Mouse (Mus musculus) kidney, embryonic 14.5 days (tissue): ENCODE results near the gene Wnt7b. TPM values are rescaled to one million over a fixed set of nuclear protein-coding genes. Genes with fewer than 3 reads are reported as not detected.

Source experiments
- ATAC-seq: fragments of 200-750 bp; cut with Nextera tagmentation; 2 replicates; pipeline ENCODE4 v1.8.0; 2017; ENCODE audit warnings: moderate number of reproducible peaks, mild to moderate bottlenecking, moderate TSS enrichment, moderate library complexity; ENCODE audit not compliant: low FRiP score, low TSS enrichment
- H3K27ac ChIP-seq: fragments of 300-500 bp; sonication (generic); 2 replicates; pipeline ENCODE4 v1.5.1; 2014; ENCODE audit warnings: low read depth, mild to moderate bottlenecking, low read length, moderate library complexity, mixed read lengths
- H3K27me3 ChIP-seq: fragments of 300-500 bp; sonication (generic); 2 replicates; pipeline ENCODE4 v1.6.1; 2014; ENCODE audit warnings: mild to moderate bottlenecking, low read length; ENCODE audit not compliant: control insufficient read depth, insufficient read depth
- H3K36me3 ChIP-seq: fragments of 300-500 bp; sonication (generic); 2 replicates; pipeline ENCODE4 v1.6.1; 2014; ENCODE audit warnings: low read length, mixed read lengths; ENCODE audit not compliant: control insufficient read depth, insufficient read depth
- H3K4me1 ChIP-seq: fragments of 300-500 bp; sonication (generic); 2 replicates; pipeline ENCODE4 v1.6.1; 2014; ENCODE audit warnings: low read length, mixed read lengths; ENCODE audit not compliant: control insufficient read depth, insufficient read depth
- H3K4me2 ChIP-seq: fragments of 300-500 bp; sonication (generic); replicated peaks from 2 replicates; pipeline ENCODE4 v1.6.1; 2014; ENCODE audit warnings: low read depth, mild to moderate bottlenecking, low read length
- H3K4me3 ChIP-seq: fragments of 300-500 bp; sonication (generic); 2 replicates; pipeline ENCODE4 v1.5.1; 2014; ENCODE audit warnings: mild to moderate bottlenecking, low read length
- H3K9ac ChIP-seq: fragments of 300-500 bp; sonication (generic); 2 replicates; pipeline ENCODE4 v1.6.1; 2014; ENCODE audit warnings: low read depth, mild to moderate bottlenecking, low read length, moderate library complexity
- H3K9me3 ChIP-seq: fragments of 300-500 bp; sonication (generic); 2 replicates; pipeline ENCODE4 v1.6.1; 2016; ENCODE audit warnings: low read length; ENCODE audit not compliant: control insufficient read depth
- WGBS: fragments of 180-500 bp; shearing (Covaris S2); extraction: QIAGEN DNeasy Blood & Tissue Kit; methylation state at CpG from one replicate; pipeline ENCODE4 v1.1.7; 2014; 5-methylcytosine and 5-hydroxymethylcytosine counted together
- polyA plus RNA-seq: library from polyadenylated mRNA; unstranded; fragments of >200 nt; fragmentation: Nextera tagmentation; extraction: Ambion mirVana; gene quantifications from 2 replicates; pipeline ENCODE4 v1.2.1, GENCODE M21; 2014

Wnt7b gene
- polyA plus RNA-seq, 1 experiment from 2014 or later = 15.1 TPM

DNA sequence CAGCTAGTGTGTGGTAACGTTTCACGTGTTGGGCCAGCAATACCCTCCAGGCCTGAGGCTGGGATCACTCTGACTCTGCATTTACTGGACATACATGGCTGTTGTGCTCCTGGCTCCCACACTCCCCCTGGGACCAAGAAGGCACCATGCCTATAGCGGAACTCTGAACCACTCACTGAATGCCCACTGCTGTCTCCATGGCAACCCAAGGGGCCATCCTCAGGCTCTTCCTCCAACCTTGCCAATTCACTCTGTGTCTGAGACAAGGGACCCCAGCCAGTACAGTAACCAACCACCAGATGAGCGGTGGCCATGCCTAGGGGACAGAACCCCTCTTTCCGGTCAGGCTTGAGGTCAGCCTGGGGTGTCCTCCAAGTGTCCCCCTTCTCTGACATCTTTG, 17.3 kb downstream of the Wnt7b start:
- no peak overlapping the region for H3K27ac ChIP-seq

DNA sequence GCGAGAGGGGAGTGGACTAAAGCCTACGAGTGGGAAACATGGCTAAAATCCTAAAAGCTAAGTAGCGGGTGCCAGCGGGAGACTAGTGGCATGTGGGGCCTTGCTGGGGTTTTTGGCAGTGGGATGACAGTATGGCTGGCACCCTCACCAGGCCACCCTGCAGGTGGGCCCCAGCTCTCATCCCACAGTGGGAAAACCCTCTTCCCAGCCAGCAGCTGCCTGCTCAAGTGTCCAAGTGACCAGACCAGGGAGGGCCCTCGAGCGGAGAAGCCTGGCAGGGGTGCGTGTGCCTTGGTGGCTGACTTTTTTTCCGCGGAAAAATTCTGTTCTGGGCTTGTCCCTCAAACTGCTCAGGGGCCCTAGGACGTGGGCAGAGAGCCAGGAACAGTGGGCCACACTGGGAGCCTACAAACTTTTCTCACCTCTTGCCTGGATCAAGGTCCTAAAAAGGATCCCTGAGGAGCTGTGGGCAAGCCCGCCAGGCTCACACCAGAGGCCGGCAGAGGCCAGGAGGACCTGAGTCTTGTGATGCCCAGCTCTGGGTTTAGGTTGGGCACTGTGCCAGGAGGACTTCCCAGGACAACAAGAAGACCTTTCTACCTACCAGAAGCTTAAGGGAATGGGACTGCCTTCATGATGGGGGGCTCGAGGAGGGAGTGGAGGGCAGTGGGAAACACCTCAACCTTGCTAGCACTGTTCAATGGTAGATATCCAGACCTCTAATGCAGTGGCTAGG, 18.1 kb downstream of the Wnt7b start:
- no peak overlapping the region for H3K27ac ChIP-seq
- 82% methylated on average over 13 of the region's 13 CpGs for WGBS
- no peak overlapping the region for H3K9ac ChIP-seq
- H3K4me1 ChIP-seq = 0 out of 2 replicates have a peak, but pooled peaks cover 7% of the 10 kb centered on the region
- no peaks in the 10 kb centered on the region for H3K9me3 ChIP-seq
- no peaks in the 10 kb centered on the region for H3K27me3 ChIP-seq
- H3K4me2 ChIP-seq = no peak overlapping the region
- no peak overlapping the region for H3K4me3 ChIP-seq
- ATAC-seq = no peak
- H3K36me3 ChIP-seq = no peaks in the 10 kb centered on the region

More for the DNA sequence above, 17.3 kb downstream of the Wnt7b start:
- 86% methylated on average over 5 of the region's 5 CpGs for WGBS
- Histone ChIP-seq H3K4me1 (0 out of 2 replicates have a peak, but pooled peaks cover 11% of the 10 kb centered on the region), H3K4me3 (no peak overlapping the region), H3K4me2 (no peak overlapping the region), H3K9ac (no peak overlapping the region), H3K9me3 (no peaks in the 10 kb centered on the region), H3K36me3 (no peaks in the 10 kb centered on the region), H3K27me3 (no peaks in the 10 kb centered on the region)
- ATAC-seq = no peak

DNA sequence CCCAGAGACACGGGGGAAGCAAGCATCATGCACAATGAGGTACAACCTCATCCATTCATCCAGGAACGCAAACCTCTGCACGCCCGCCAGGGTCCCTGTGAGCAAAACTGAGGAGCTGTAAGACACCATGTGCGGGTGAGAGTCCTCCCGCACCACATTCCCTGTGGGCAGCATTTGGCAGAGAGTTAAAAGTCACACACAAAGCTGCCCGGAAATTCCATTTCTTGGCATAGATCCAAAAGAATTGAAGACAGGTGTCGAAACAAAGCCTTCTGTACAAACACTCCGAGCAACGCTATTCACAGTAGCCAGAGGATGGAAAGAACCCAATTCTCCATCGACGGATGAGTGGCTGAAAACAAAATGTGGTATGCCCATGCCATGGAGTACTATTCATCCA, 20.3 kb downstream of the Wnt7b start:
- H3K27ac ChIP-seq = no peak overlapping the region
- H3K9ac ChIP-seq = no peak overlapping the region
- H3K36me3 ChIP-seq = no peaks in the 10 kb centered on the region
- no peaks in the 10 kb centered on the region for H3K9me3 ChIP-seq
- H3K27me3 ChIP-seq = no peaks in the 10 kb centered on the region
- no peak for ATAC-seq
- no peak overlapping the region for H3K4me2 ChIP-seq
- H3K4me1 ChIP-seq = 0 out of 2 replicates have a peak, but pooled peaks cover 7% of the 10 kb centered on the region
- WGBS = 88% methylated on average over 12 of the region's 12 CpGs
- no peak overlapping the region for H3K4me3 ChIP-seq

DNA sequence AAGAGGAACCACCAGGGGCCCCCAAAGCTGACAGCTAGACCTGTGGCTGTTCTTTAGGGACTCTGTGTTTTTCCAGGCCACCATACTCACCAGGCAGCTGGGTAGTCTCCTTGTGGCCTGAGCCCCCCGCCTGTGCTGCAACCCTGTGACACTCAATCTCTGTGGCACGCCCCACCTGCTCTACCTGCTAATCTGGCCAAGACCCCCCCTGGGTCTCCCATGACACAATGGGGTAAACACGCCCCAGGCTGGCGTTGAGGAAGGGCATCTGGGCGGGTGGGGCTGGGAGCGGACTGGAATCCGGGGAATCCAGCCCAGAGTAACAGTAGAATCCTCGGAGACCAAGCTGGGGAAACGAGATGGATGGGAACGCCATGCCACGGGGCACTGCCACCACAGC, 21.4 kb downstream of the Wnt7b start:
- ATAC-seq = no peak
- Histone ChIP-seq H3K9me3 (no peaks in the 10 kb centered on the region), H3K27me3 (no peaks in the 10 kb centered on the region), H3K4me2 (no peak overlapping the region), H3K9ac (no peak overlapping the region), H3K4me3 (no peak overlapping the region), H3K36me3 (no peaks in the 10 kb centered on the region), H3K4me1 (no peaks in the 10 kb centered on the region), H3K27ac (no peak overlapping the region)
- WGBS = 67% methylated on average over 11 of the region's 11 CpGs

DNA sequence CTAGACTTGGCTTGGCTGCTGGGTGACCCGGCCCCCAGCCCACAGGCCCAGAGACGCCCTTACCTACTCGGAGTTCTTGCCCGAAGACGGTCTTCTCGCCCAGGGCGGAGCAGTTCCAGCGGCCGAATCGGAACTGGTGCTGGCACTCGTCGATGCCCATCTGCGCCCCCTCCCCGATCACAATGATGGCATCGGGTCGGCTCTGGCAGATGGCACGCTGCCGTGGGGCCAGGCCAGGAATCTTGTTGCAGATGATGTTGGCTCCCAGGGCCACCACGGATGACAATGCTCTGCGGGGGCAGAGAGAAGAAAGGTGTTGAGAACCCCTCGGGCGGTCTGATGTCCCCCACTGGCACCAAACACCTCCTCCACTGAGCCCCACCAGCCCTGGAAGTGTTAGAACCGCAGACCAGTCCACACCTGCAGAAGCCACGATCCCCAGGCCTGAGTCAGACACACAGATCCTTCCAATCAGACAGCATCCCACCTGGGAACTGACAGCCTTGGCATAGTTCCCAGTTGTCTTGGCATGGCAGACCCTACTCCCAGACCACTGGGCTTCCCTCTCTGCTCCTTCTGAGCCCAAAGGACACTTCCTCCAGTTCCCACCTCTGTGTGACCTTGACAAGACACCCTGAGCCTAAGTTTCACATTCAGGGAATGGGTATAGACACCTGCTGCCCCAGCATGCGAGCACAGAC, 23.3 kb downstream of the Wnt7b start:
- H3K9ac ChIP-seq = no peak overlapping the region
- WGBS = 93% methylated on average over 25 of the region's 25 CpGs

DNA sequence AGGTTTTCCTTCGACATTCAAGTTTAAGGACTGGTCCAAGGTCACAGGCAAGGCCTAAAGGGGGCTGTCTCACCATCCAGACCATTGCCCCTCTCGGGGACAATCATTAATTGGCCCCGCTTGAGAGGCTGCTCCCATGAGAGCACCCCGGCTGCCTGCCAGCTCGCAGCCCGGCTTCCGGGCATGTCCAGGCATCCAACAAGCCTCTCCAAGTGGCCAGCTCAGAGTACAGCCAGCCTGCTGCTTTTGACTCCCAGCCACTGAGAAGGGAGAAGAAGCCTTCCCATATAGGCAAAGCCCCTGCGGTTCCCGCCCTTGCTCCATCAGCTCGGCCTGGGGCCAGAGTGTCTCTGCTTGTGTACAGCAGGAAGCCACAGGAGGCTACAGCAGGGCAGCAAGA, 26.5 kb downstream of the Wnt7b start:
- no peak overlapping the region for H3K4me3 ChIP-seq

More for the DNA sequence above, 23.3 kb downstream of the Wnt7b start:
- no peaks in the 10 kb centered on the region for H3K4me1 ChIP-seq
- no peak overlapping the region for H3K4me2 ChIP-seq
- H3K27me3 ChIP-seq = no peaks in the 10 kb centered on the region
- no peak overlapping the region for H3K27ac ChIP-seq
- no peaks in the 10 kb centered on the region for H3K36me3 ChIP-seq
- ATAC-seq = no peak
- H3K4me3 ChIP-seq = no peak overlapping the region
- H3K9me3 ChIP-seq = no peaks in the 10 kb centered on the region

DNA sequence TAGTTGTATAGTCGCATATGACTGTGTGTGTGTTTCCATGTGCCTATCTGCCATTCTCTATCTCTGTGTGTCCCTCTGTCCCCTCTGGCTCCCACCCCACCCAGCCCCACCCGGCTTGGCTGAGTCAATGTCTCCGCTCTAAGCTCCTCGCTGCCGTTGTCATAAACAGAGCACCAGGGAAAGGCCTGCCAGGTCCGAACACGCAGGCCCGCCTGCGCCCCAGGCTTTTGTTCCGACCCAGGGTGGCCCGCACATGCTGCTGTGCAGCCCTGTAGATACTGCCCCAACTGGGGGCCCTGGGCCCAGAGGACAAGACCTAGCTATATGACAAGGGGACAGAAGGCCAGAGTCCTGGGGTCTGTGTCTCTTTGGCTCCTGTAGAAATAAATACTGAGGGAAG, 28.9 kb downstream of the Wnt7b start:
- H3K4me1 ChIP-seq = no peaks in the 10 kb centered on the region
- ATAC-seq = no peak
- 90% methylated on average over 11 of the region's 11 CpGs for WGBS

More for the DNA sequence above, 26.5 kb downstream of the Wnt7b start:
- WGBS = 64% methylated on average over 10 of the region's 10 CpGs
- Histone ChIP-seq H3K36me3 (no peaks in the 10 kb centered on the region), H3K9ac (no peak overlapping the region), H3K9me3 (no peaks in the 10 kb centered on the region), H3K27me3 (no peaks in the 10 kb centered on the region), H3K27ac (no peak overlapping the region), H3K4me2 (no peak overlapping the region), H3K4me1 (no peaks in the 10 kb centered on the region)
- no peak for ATAC-seq

DNA sequence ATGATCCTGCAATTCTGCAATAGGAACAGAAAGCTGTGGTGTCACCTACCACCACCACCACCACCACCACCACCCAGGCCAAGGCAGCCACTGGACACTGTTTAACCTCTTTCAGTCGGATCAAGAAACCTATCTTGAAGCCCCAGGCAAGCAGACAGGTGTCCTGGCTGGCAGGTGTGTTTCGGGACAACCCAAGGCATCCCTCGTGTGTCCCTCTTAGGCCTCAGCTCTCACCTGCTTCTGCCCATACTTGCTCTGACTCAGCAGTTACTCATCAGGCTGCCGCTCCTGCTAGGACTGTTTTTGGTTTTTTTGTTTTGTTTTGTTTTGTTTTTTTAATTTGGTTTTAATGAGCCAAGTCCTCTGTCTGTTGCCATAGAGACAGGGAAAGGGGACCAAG, 35.8 kb downstream of the Wnt7b start:
- no peaks in the 10 kb centered on the region for H3K27me3 ChIP-seq
- H3K9ac ChIP-seq = no peak overlapping the region
- no peaks in the 10 kb centered on the region for H3K36me3 ChIP-seq
- 79% methylated on average over 4 of the region's 4 CpGs for WGBS
- H3K4me1 ChIP-seq = no peaks in the 10 kb centered on the region
- no peak for ATAC-seq
- H3K4me3 ChIP-seq = no peak overlapping the region
- H3K9me3 ChIP-seq = no peaks in the 10 kb centered on the region
- H3K27ac ChIP-seq = no peak overlapping the region
- H3K4me2 ChIP-seq = no peak overlapping the region

More for the DNA sequence above, 28.9 kb downstream of the Wnt7b start:
- H3K4me3 ChIP-seq = no peak overlapping the region
- no peaks in the 10 kb centered on the region for H3K36me3 ChIP-seq
- H3K27ac ChIP-seq = no peak overlapping the region
- no peaks in the 10 kb centered on the region for H3K9me3 ChIP-seq
- H3K9ac ChIP-seq = no peak overlapping the region
- no peak overlapping the region for H3K4me2 ChIP-seq
- no peaks in the 10 kb centered on the region for H3K27me3 ChIP-seq

DNA sequence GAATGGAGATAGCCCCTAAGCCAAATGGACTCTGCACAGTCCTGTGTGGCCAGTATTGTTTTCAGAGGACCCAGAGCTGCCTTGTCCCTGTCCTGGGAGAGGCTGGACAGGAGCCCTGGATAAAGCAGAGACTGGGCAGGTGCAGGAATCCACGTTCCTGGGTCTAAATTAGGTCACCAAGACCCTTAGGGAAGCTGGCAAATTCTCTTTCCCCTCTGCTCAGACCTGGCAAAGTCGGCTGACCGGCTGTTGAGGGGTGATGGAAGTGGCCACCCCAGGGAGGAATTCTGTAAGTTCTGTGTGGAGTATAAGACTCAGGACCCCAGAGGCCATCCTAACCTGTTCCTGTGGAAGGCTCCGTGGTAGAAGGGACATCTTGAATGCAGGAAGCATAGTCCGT, 36.9 kb downstream of the Wnt7b start:
- WGBS = 87% methylated on average over 5 of the region's 5 CpGs
- ATAC-seq = no peak
- no peak overlapping the region for H3K9ac ChIP-seq

More for the DNA sequence above, 36.9 kb downstream of the Wnt7b start:
- H3K4me3 ChIP-seq = no peak overlapping the region
- H3K27me3 ChIP-seq = no peaks in the 10 kb centered on the region
- no peaks in the 10 kb centered on the region for H3K9me3 ChIP-seq
- H3K36me3 ChIP-seq = no peaks in the 10 kb centered on the region
- no peak overlapping the region for H3K4me2 ChIP-seq
- H3K27ac ChIP-seq = no peak overlapping the region
- H3K4me1 ChIP-seq = no peaks in the 10 kb centered on the region
